Mouse (Mus musculus): ENCODE data around the gene Padi4.

- TF ChIP-seq CTCF (IDR thresholded peaks at IDR 0.05), result no peak
- TF ChIP-seq EP300 (IDR thresholded peaks at IDR 0.05; ENCODE audit: insufficient read depth, low read depth, low read length), result no peak
- no peak for TF ChIP-seq POLR2A (IDR thresholded peaks at IDR 0.05; ENCODE audit: insufficient read depth, low read depth, low read length)
Measured at GRCm38 (mm10) chr4:140709617-140710016, 64.4 kb downstream of the Padi4 start.
